Mouse (Mus musculus) adrenal gland, adult (tissue): ENCODE measurements around the gene Ascl2.

Source experiments
- DNase-seq, 2 experiments: peaks; one replicate each; pipeline ENCODE4 v3.0.0; 2022 to 2023; ENCODE audit warnings: low spot score in 1 of 2; ENCODE audit not compliant: inconsistent age in 2 of 2

Ascl2 gene

DNA sequence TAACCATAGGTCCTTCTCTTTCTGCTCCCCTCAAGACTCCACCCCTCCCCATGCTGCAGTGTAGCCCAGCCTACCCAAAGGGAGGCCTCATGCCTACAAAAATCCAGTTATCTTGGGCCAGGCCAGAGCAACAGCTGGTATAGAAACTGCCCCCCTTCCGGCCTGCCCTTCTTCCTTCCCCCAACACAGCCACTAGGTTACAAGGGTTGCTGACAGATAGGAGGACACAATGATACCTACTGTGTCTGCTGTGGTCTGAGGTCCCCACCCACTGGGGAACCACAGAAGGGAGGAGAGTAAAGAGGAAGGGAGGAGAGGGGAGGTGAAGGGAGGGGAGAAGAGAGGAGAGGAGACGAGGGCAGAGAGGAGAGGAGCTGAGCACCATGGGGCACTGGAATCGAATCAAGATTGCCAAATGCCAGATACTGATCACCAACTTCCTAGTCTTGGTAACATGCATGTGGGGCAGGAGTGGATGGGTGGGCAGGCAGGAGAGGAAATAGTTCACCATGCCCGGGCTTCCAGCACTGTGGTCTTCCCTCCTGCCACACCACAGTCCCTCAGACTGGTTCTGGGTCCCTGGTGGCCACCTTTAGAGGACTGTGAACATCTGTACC is 35.8 kb upstream of the Ascl2 start, which contains the start of gene Tspan32:
TSS of gene Tspan32 (plus strand) at position 320 of the 617 bp plus-strand sequence.
- DNase-seq = no peak

DNA sequence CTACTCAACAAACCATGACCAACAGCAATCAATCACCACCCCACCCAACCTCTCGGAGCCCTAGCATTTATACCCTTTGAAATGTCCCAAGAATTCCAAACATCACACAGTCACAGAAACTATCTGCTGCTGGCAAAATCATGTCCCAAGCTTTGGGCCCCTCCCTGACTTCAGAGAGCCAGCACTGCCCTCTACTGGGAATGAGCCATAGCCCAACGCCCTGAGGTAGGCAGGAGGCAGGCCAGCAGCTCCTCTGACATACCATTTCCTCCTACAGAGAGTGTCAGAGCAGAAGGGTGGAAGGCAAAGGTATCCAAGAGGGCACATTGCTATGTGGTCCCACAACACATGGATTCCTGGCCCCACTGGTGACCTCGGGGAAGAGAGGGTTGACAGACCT is 33.6 kb upstream of the Ascl2 start:
- peak in 1 of 2 experiments; percentile 82 for DNase-seq

DNA sequence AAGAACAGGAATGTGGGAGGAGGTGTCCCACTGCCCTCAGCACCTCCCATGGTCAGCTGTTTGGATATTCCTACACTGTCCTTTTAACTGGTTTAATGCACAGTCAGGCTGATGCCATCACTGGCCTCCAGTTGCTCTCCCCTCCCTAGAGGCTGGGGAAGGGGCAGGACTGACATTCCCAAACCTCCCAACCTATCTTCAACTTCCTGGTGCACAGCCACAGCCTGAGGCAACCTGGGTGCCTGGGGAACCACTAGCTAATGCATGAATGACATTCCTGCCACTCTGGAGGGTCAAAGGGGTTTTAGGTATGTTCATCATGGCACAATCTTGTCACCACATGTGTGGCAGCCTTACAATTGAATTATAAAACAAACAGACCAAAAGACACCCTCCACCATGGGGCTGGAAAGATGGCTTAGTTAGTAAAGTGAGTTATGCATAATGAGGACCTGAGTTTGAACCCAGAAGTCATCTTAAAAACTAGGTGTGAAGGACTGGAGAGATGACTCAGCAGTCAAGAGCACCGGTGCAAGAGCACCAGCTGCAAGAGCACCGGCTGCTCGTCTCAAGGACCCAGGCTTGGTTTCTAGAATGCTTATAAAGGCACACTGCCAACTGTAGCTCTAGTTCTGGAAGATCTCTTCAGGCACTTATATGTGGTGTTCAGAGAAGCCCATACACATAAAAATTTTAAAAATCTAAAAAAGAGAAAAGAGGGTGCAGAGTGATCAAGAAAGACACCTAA is 28.5 kb upstream of the Ascl2 start:
- no peak for DNase-seq

DNA sequence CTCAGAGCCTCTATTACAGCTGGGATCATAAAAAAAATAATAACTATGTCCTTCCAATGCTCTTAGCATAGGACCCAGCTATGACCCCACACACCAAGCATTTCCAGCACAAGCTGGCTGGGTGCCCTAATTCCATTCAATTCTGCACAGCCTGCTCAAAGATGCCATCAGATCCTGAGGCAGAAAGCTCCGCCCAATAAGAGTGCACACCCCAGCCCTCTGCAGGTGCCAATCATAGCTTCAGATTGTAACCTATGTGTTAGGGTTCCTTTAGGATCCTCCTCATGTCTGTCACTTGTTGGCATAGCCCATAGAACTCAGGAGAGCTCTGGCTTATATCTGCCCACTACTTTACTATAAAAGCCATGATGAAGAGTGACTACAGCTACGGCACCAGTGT is 27.9 kb upstream of the Ascl2 start:
- DNase-seq = no peak

DNA sequence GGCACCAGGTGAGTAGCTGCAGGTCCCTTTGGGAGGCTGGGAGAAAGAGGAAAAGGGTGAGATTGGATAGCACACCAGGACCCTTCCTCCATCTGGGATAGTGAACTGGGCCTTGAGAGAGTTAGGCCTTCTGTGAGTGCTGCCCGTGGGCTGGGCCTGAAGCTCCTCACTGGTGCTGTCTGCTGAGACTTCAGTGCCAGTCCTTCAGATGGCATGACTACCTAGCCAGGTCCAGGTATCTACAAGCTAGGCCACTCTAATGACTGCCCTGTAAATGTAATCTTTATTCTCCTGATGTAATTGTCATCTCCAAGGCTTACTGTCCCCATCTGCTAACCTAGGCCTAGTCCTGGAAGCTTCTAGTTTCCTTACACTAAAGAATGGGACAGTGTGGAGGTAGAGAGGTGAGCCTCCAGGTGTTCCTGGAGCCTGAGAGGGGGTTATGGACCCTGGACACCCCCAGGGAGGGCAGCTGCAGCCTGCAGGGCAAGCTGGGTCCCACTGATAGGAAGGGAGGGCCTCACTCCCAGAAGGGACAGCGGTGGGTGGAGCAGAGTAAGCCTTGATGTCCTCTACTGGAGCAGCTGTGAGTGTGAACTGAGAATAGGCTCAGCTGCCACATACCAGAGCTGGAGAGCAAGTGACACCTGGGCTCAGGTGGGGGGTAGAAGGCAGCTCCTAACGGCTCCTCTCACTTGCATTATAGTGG is 26.7 kb upstream of the Ascl2 start:
- no peak for DNase-seq

DNA sequence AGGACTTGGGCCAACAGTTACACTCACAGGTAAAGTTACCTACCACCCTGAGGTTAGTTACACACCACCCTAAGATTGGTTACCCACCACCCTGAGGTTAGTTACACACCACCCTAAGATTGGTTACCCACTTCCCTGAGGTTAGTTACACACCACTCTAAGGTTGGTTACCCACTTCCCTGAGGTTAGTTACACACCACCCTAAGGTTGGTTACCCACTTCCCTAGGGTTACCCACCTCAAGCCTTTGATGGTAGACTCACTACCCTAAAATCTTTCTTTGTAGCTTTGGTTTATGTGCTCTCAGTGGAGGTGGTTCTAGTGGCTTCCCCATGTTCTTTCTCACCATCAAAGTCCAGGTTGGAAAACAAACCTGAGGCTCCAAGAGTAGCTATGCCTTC is 25.9 kb upstream of the Ascl2 start:
- no peak for DNase-seq

DNA sequence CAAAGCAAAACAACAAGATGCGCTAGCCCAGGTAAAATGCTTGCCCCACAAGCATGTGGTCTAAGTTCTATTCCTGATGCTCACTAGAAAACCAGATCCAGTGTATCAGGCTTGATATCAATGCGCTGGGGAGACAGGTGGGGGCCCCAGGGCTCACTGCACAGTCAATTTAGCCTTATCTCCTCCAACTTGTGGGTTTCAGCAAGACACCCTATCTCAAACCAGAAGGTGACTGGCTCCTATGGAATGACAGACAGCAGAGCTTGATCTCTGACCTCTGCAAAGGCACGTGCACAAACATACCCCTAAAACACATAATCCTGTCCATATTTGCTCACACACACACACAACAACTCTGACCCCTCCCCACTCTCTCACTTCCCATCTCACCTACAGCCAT is 18.7 kb upstream of the Ascl2 start:
- DNase-seq = no peak

DNA sequence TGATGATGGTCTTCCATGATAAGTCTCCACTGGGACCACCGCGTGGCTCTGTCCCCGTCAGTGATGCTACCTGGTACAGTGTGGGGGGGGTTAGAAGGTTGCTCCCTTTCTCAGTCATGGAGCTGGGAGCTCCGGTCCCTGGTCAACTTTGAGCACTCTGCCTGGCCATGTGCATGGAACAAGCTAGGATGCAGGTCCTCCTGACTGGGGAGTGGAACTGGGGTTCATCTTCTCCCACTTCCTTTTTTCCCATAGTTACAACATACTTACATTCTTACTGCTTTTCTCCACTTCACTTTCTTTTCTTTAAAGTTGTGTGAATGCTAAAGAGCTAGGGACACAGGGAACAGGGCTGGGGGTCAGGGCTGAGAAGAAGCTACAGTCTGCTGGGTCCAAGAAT is 16.1 kb upstream of the Ascl2 start:
- DNase-seq = no peak

DNA sequence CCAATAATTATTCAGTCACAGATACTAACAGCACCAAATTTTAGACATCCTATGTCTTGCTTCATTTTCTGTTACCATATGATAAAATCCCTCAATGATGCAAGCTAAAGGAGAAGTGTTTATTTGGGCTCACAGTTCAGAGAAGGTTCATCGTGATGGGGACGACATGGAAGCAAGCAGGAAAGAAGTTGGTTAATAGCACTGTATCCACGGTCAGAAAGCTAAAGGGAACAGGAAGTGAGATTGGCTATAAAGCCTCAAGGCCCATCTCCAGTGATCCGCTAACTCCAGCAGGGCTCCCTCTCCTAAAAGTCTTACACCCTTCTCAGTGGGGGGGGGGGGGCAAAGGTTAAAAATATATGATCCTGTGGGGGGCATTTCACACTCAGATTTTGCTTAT is 12.8 kb upstream of the Ascl2 start:
- DNase-seq = no peak

DNA sequence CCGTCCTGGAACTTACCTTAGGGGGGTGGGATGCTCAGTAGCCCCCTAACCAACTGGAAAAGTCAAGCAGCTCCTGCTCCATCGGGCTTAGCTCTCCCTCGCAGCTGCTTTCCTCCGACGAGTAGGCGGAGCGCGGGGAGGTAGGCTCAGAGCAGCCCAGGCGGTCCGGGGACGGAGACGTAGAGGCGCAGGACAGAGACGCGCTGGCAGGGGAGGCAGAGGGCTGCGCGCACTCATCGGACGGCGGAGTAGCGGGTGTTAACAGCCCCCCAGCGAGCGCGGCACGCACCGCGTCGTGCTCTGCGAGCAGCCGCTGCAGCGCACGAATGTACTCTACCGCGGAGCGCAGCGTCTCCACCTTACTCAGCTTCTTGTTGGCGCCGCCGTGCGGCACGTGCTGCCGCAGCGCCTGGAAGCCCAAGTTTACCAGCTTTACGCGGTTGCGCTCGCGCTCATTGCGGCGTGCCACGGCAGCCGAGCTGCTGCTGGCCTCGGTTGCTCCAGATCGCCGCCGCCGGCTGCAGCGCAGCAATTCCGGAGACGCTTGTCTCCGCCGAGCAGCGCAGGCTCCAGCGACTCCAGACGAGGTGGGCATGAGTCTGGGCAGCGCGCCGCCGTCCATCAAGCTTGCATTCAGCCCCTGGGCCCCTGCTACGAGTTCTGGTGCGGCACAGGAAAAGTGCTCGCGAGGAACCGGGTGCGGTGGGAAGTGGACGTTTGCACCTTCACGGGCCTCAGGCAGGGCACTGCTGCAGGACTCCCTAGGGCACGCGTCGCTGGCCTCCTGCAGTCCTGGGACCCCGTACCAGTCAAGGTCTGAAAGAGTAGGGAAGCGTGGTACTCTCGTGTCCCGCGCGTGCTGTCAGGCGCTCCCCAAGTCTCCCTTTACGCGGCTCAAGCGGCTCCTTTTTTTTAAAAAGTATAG is 918 bp downstream of the Ascl2 start:
- peak; percentile 36 to 81 for DNase-seq

DNA sequence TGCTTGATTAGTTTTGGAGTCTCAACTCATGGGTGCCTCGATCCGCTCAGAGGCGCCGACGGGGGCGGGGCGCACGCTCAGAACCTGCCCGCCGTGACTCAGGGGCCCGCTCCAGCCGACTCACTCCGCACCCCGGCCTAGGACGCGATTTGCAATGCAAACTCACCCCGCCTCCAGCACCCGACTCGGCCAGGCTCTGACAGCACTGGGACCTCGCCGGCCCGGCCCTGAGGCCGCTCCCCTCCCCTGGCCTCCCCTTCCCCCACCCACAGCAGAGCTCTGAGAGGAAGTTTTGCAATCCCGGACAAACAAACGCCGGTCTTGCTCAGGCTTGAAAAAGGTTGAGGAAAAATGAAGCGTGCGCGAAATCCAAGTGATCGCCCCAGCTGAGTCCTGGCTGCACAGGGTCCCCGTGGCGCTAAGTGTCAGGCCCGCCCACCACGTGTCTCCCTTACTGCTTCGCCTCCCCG is 1.6 kb downstream of the Ascl2 start:
- DNase-seq = peak; percentile 62 to 89

DNA sequence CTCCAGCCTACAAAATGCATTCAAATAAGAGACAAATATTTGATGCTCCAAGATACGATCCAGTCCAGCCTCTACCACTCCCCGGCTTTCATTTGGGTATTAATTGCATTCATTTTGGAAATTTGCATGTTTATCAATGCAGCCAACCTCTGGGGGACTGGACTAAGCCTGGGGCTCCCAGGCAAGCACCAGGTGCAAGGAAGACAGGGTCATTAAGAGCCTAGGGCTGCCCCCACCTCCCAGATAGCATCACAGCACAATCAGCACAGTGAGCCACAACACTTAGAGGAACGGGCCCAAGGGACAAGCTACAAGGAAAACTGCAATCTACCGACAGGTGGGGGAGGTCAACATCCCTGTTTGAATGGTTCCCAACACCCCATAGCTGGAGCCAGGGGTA is 9.3 kb downstream of the Ascl2 start:
- DNase-seq = no peak

DNA sequence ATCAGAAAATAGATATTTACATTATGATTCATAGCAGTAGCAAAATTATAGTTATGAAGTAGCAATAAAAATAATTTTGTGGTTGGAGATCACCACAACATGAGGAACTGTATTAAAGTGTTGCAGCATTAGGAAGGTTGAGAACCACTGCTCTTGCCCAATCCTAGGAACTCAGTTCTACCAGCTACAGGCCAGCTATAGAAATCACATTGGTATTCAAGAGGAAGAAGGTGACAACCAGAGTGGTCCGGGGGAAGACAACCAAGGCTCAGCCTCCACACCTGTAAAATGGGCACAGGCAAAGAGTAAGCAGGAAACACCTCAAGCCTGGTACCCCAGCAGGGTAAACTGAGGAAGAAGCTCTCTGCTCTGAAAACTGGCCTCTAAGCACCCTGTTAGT is 10.2 kb downstream of the Ascl2 start:
- DNase-seq = no peak

DNA sequence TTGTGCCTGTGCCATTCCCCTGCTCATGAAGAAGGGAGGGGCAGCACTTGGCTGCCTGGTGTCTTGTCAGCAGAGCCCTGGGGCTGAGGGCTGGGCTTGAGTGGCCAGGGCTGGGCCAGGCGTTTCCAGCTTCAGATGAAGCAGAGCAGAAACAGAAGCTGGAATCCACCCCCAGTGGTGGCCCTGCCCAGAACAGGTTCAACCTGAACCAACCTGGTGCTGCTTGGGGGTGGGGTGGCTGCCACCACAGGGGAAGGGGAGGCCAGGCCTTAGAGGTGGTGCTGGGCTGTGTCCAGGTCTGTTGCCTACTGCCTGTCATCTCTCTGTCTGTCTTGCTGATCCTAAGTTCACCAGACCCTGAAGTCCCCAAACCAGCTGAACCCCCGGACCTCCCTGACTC is 13.0 kb downstream of the Ascl2 start:
- no peak for DNase-seq

DNA sequence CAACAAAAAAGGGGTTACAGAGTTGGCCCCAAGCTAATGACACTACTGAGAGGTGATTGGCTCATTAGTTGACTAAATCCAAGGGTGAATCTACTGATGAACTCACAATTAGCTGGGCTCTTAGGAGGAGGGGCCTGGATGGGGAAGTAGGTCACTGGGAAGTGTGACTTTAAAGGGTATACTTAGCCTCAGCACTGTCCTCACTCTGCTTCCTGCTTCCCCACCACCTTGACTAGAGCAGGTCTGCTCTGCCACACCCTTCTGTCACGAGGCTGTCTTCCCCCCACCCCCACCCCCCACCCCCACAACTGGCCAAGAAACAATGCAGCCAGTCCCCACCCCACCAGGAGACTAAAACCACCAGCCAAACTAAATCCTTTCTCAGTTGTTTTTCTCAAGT is 19.5 kb downstream of the Ascl2 start:
- no peak for DNase-seq

DNA sequence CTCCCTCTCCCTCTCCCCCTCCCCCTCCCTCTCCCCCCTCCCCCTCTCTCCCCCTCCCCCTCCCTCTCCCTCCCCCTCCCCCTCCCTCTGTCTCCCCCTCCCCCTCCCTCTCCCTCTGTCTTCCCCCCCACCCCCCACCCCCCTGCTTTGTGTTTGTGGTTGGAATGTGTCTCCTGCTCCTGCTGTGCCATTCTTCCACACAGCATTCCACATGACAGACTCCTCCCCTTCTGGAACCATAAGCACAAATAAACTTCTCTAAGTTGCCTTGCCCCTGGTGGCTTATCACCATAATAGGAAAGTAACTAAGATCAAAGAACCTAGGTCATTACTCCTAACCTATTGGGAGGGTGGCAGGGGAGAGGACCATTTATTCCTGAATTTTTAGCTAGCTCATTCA is 31.4 kb downstream of the Ascl2 start:
- no peak for DNase-seq

DNA sequence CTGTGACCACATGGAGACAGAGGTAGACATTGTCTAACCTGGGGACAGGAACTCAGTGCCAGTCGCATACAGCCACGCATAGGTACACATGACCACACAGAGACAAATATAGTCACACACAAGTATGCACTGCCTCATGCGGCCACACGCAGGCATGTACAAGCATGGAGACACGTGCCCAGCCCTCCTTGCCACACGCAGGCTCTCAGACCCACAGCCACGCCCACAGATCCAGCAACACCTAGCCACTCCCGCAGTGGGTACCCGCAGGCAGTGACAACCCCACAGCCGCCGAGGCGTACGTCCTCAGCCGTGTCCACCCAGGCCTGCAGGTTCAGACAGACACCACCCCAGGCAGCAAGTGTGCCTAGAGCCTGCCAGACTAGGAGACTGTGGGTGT is 33.4 kb downstream of the Ascl2 start:
- DNase-seq = no peak

DNA sequence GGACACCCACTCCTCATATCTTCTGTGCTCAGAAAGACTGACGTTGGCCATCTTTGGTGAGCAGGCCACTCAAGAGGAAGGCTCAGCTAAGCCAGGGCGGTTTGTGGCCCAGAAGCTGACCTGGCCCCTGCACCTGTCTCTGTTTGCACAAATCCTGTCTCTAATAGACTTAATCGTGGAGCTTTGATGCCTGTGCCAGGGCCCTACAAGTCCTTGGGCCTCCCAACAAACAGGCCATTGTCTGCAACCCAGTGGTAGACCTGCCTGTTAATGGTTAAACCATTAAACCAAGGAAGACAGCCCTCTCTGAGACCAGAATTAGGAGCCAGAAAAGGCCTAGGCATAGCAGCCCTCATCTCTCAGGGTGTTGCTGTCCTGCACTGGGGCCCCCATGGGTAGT is 36.6 kb downstream of the Ascl2 start:
- no peak for DNase-seq

DNA sequence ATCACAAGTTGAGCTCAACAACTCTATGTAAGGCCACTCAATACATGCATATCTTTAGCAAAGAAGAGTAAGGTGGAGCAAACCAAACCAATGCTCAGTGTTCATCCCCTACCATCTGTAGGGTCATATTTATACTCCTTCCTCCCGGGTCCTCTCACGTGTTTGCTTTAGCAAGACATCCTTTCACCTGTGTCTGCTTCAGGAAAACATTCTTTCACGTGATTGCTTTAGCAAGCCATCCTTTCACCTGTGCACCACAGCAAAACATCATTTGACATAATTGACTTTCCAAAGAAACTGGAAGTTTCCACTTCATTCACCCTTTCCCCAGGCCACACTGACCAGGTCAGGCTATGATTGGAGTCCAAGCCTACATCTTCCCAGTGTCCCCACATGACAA is 38.0 kb downstream of the Ascl2 start, which contains the start of gene Th:
TSS of gene Th (minus strand) at position 101 of the 400 bp plus-strand sequence.
- DNase-seq = no peak

DNA sequence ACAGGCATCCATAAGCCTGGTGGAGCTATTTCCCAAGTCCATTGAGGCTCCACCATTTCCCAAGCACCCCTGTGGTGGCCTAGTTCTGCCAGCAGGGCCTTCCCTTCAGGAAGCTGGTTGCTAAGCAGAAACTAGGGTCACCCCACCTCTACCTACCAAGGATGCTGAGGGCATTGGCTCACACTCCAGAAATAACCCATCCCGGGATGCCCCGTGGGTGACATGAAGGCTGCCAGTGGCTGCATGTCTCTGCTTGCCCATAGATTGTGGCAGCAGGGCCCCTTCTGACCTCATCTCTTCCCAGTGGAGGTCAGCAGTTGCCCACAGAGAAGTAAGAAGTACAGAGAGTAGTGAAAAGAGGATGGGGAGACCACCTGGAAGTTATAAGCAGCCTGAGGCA is 39.5 kb downstream of the Ascl2 start:
- DNase-seq = no peak

DNA sequence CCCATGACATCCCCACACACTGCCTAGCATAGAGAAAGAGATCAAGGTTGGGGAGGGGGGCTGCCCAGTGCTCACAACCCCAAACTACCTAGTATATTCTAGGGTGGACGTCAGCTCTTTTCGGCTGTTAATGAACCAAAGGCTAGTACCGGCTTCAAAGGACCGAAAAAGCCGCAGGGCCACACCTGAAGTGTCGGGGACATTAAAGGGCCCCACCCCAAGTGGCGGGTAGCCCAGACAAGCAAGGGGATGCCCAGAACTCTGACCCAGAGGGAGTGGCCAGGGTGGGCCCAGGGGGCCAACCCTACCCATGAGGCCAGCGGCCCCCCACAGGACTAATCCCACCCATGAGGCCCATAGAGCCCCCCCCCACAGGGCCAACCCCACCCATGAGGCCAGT is 41.8 kb downstream of the Ascl2 start:
- no peak for DNase-seq
